11 mouse cellular contexts compared by ENCODE assay signal in the genomic region with DNA sequence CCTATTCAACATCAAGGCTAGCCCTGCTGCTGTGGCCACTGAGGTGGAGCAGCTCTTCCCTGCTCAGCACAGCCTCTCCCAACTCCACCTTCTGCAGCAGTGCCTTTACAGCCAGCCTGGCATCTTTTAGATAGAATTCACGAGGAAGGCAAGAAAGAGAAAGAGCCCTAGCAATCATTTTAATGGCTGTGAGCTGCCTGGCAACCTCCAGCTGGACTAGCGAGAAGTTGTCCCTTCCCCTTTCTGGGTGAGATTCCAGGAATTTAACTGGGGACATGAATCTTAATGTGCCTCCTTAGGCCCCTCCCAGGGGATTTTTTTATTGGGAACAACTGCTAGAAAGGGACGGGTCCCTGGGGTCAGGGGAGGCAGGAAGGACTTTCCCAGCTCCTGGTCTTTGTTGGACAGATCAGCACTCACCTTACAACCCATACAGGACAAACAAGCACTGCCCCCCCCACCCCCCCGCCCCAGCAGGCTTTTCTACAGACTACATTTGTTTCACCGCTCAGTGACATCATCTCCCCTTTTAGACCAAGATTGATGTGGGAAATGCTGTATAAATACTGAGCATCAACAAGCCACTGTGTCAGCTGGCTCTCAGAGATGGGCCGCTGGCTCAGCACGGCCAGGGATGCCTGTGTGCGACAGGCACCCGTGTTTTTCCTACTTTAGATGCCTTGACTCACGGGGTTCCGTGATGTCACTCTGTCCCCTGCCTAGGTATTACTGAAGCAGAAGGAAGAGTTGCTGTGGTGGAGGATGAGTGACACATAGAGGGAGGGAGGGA. TPM values are rescaled to one million over a fixed set of nuclear protein-coding genes. Genes with fewer than 3 reads are reported as not detected.
DNase-seq lines count a peak whose midpoint lies in the region; ATAC-seq lines count a peak whose summit lies in the region.
"Had no signal": no experiment of that assay in that cellular context is flagged by ENCODE, and none has a peak within 500 bp of the region (broad histone marks: within the 10 kb centered on the region; RNA-seq: fewer than 3 reads in every experiment).

No protein-coding gene starts in this region.

- intact Hi-C loops in gastrocnemius, postnatal 14 days (cut with DNase I; ENCODE audit: low total_unique reads): no loop called here

- H3K9me3 ChIP-seq in heart, embryonic 16.5 days (replicated peaks; ENCODE audit: control insufficient read depth, low read length): 0 out of 2 replicates have a peak, but pooled peaks cover 5% of the 10 kb centered on the region
- H3K9me3 ChIP-seq in neural tube, embryonic 11.5 days (ENCODE audit: control insufficient read depth, low read length): no peaks in the 10 kb centered on the region
- no peaks in the 10 kb centered on the region for H3K9me3 ChIP-seq in limb, embryonic 10.5 days (replicated peaks)
- 0 out of 2 replicates have a peak, but pooled peaks cover 4% of the 10 kb centered on the region for H3K9me3 ChIP-seq in embryonic facial prominence, embryonic 10.5 days

- 33% methylated on average over 11 of the region's 11 CpGs for WGBS in heart, embryonic 16.5 days
- 42% methylated on average over 11 of the region's 11 CpGs for WGBS in neural tube, embryonic 11.5 days
- WGBS in limb, embryonic 10.5 days: 58% methylated on average over 11 of the region's 11 CpGs
- 68% methylated on average over 11 of the region's 11 CpGs for WGBS in embryonic facial prominence, embryonic 10.5 days

- peaks cover 9% of the 10 kb centered on the region for H3K4me1 ChIP-seq in heart, embryonic 16.5 days (ENCODE audit: control insufficient read depth, insufficient read depth, low read length)
- H3K4me1 ChIP-seq in neural tube, embryonic 11.5 days (ENCODE audit: control insufficient read depth, insufficient read depth, low read length): no peaks in the 10 kb centered on the region
- peaks cover 18% of the 10 kb centered on the region for H3K4me1 ChIP-seq in limb, embryonic 10.5 days
- peaks cover 12% of the 10 kb centered on the region for H3K4me1 ChIP-seq in embryonic facial prominence, embryonic 10.5 days

- ATAC-seq in heart, embryonic 16.5 days (replicated peaks; ENCODE audit: extremely low read depth, insufficient read depth, low FRiP score): 0 out of 2 replicates have a peak, but pooled peaks have one; percentile 18
- peak; percentile 55 for ATAC-seq in neural tube, embryonic 11.5 days (ENCODE audit: insufficient read depth, low FRiP score, low TSS enrichment)
- ATAC-seq in activated CD4-positive, CD25-positive, alpha-beta regulatory T cell, adult 4 months: no peak

- H3K4me3 ChIP-seq in heart, embryonic 16.5 days (ENCODE audit: low read length): no peak overlapping the region
- H3K4me3 ChIP-seq in neural tube, embryonic 11.5 days (ENCODE audit: low read depth, low read length): no peak overlapping the region
- no peak overlapping the region for H3K4me3 ChIP-seq in limb, embryonic 10.5 days
- no peak overlapping the region for H3K4me3 ChIP-seq in embryonic facial prominence, embryonic 10.5 days

- H3K9ac ChIP-seq in heart, embryonic 16.5 days (ENCODE audit: low read length): no peak overlapping the region
- no peak overlapping the region for H3K9ac ChIP-seq in neural tube, embryonic 11.5 days (ENCODE audit: low read length)

- no peaks in the 10 kb centered on the region for H3K27me3 ChIP-seq in heart, embryonic 16.5 days (ENCODE audit: control insufficient read depth, insufficient read depth, low read length)
- no peaks in the 10 kb centered on the region for H3K27me3 ChIP-seq in neural tube, embryonic 11.5 days (ENCODE audit: control insufficient read depth, insufficient read depth, low read length)
- H3K27me3 ChIP-seq in limb, embryonic 10.5 days (ENCODE audit: low read depth, poor library complexity, severe bottlenecking): no peaks in the 10 kb centered on the region
- H3K27me3 ChIP-seq in embryonic facial prominence, embryonic 10.5 days (replicated peaks; ENCODE audit: low read depth, poor library complexity, severe bottlenecking): no peaks in the 10 kb centered on the region

- no peak overlapping the region for H3K4me2 ChIP-seq in heart, embryonic 16.5 days (ENCODE audit: low read depth, low read length)
- H3K4me2 ChIP-seq in neural tube, embryonic 11.5 days (ENCODE audit: low read depth): no peak overlapping the region

- H3K27ac ChIP-seq in heart, embryonic 16.5 days (ENCODE audit: low read length): no peak overlapping the region
- no peak overlapping the region for H3K27ac ChIP-seq in neural tube, embryonic 11.5 days (ENCODE audit: low read depth, low read length)
- H3K27ac ChIP-seq in limb, embryonic 10.5 days: peak overlapping the region; percentile 40; the same call in 1 of the 2 replicates
- H3K27ac ChIP-seq in embryonic facial prominence, embryonic 10.5 days (replicated peaks): no peak overlapping the region

- H3K36me3 ChIP-seq in heart, embryonic 16.5 days (ENCODE audit: control insufficient read depth, insufficient read depth): no peaks in the 10 kb centered on the region
- no peaks in the 10 kb centered on the region for H3K36me3 ChIP-seq in neural tube, embryonic 11.5 days (ENCODE audit: control insufficient read depth, insufficient read depth, low read length)
- H3K36me3 ChIP-seq in limb, embryonic 10.5 days: no peaks in the 10 kb centered on the region
- H3K36me3 ChIP-seq in embryonic facial prominence, embryonic 10.5 days (replicated peaks): no peaks in the 10 kb centered on the region

- no peak for DNase-seq in heart, adult 8-10 months (ENCODE audit: low spot score)
- peak; percentile 41 for DNase-seq in neural tube, embryonic 11.5 days (ENCODE audit: low spot score)
- DNase-seq in neural tube, embryonic 10.5 days (ENCODE audit: extremely low spot score, low spot score): no peak
- DNase-seq in limb, embryonic 10.5 days (ENCODE audit: low spot score): no peak
- DNase-seq in gastrocnemius, postnatal 14 days: no peak
- DNase-seq in embryonic facial prominence, embryonic 10.5 days (ENCODE audit: low spot score): no peak
- DNase-seq: adrenal gland, postnatal 10 days had no signal

RNA-seq across cellular contexts. Expression of gene Smim23, which starts 43.5 kb away (rescaled TPM):
- polyA plus RNA-seq in heart, embryonic 16.5 days (2015; fragmentation: Nextera tagmentation; extraction: Ambion mirVana): not detected in 2 replicates
- not detected for total RNA-seq in heart, adult 8-10 months (2022)
- polyA plus RNA-seq in neural tube, embryonic 11.5 days (2014; fragmentation: Nextera tagmentation; extraction: Ambion mirVana): not detected in 2 replicates
- not detected in 2 replicates for polyA plus RNA-seq in limb, embryonic 10.5 days (2016; fragmentation: Nextera tagmentation; extraction: Ambion mirVana)
- total RNA-seq in gastrocnemius, postnatal 14 days (2021): not detected
- not detected in 2 replicates for polyA plus RNA-seq in embryonic facial prominence, embryonic 10.5 days (2016; fragmentation: Nextera tagmentation; extraction: Ambion mirVana)
- polyA plus RNA-seq in activated CD4-positive, CD25-positive, alpha-beta regulatory T cell, adult 4 months (2017; shearing (Covaris generic)): not detected
- total RNA-seq: adrenal gland, postnatal 10 days; common myeloid progenitor, adult 5-6 weeks; layer of hippocampus, postnatal 10 days had no signal
